Mouse (Mus musculus): ENCODE data around the gene Zmym2. TPM values are rescaled to one million over a fixed set of nuclear protein-coding genes. Genes with fewer than 3 reads are reported as not detected.
"Not testable (repeated sequence)": the region's sequence is repeated elsewhere in the genome, so short reads cannot be mapped to it uniquely, and the experiment has no call there.

Zmym2 gene
- 28.3 and 30.2 TPM in 2 replicates for polyA plus RNA-seq (2014; fragmentation: Nextera tagmentation; extraction: Ambion mirVana)

DNA sequence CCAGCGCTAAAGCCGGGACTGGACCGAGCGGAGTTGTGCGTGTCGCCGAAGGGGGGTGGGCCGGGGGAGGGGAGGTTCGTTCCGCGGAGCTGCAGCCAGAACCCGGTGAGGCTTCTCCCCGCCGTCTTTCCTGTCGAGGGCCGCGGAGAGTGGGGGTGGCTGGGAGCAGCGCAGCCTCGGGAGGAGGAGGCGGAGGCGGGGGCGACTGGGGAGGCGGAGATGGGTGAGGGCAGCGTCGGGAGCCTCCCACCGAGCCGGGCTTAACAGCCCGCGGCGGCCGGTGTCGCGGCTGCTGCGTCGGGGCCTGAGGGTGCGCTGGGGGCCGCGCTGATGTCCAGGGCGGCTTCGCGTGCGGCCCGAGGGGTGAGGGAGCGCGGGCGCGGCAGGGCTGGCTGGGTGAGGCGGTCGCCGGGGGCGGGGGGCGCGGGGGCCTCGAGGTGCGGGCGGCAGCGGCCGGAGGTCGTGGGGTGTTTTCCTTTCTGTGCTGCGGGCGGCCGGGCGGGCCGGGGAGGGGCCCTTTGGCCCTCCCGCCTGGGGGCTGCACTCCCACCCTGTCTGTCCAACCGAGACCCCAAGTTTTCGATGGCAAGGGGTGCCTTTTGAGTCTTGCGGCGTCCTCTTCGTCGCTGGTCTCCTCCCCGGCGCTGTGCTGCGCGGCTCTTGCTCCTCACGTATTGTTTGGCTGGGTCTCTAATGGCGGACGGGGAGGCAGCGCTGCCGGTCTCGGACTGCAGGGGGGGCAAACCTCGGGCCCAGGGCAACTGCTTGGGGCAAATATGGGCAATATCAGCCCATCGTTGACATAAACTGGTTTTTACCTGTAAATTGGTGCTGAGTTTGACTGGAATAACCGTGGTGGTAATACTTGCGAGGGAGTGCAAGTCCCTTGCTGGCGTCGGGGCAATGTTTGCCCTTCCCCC is at the start of gene Zmym2:
Gene Zmym2 (plus strand): TSS at position 60 of the 920 bp plus-strand sequence.
- ATAC-seq (ENCODE audit: insufficient number of reproducible peaks, insufficient read depth, low FRiP score, low read depth): not testable (repeated sequence)
- peak within 1 kb of the TSS; percentile 99 to 100 for H3K27ac ChIP-seq (replicated peaks in 1 of 2; ENCODE audit: control insufficient read depth in 1 of 2, insufficient read depth in 1 of 2, low read depth in 2 of 2, low read length in 2 of 2)
- WGBS: under 1% methylated on average over 33 of the region's 87 CpGs

DNA sequence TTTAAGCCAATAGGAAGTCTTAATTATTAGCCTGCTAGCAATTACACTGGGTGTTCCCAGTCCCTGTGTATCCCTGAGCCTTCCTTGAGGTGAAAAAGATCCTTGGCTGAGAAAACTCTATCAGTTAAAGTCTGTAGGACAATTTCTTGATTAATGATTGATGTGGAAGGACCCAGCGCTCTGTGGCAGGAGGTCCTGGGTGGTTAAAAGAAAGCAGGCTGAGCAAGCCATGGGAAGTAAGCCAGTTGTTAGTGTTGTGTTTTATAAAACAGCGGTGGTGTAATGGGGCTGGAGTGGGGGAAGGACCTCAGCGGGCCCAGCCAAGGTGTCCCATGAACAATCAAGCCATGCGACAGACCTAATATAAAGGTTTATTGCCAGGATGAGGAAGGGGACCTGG is 42.4 kb upstream of the Zmym2 start:
- no peak overlapping the region for H3K27ac ChIP-seq (replicated peaks in 1 of 2; ENCODE audit: control insufficient read depth in 1 of 2, insufficient read depth in 1 of 2, low read depth in 2 of 2, low read length in 2 of 2)
- H3K4me3 ChIP-seq (ENCODE audit: control insufficient read depth in 1 of 2, insufficient read depth in 1 of 2, low read depth in 1 of 2, low read length in 2 of 2): no peak overlapping the region
- H3K9ac ChIP-seq (ENCODE audit: low read length): no peak overlapping the region
- no peaks in the 10 kb centered on the region for H3K36me3 ChIP-seq (ENCODE audit: control insufficient read depth, insufficient read depth, low read length)
- ATAC-seq (ENCODE audit: insufficient number of reproducible peaks, insufficient read depth, low FRiP score, low read depth): no peak
- no peaks in the 10 kb centered on the region for H3K9me3 ChIP-seq (ENCODE audit: control insufficient read depth, low read length)
- no peaks in the 10 kb centered on the region for H3K4me1 ChIP-seq (ENCODE audit: control insufficient read depth in 2 of 2, insufficient read depth in 2 of 2, low read length in 2 of 2)
- no peak overlapping the region for H3K4me2 ChIP-seq (ENCODE audit: low read length)
- no peaks in the 10 kb centered on the region for H3K27me3 ChIP-seq (ENCODE audit: control insufficient read depth, insufficient read depth, low read length)
- 72% methylated on average over 4 of the region's 4 CpGs for WGBS

More for the DNA sequence above, at the start of gene Zmym2:
- not testable (repeated sequence) for H3K27me3 ChIP-seq (ENCODE audit: control insufficient read depth, insufficient read depth, low read length); H3K4me1 ChIP-seq (ENCODE audit: control insufficient read depth in 2 of 2, insufficient read depth in 2 of 2, low read length in 2 of 2); H3K9me3 ChIP-seq (ENCODE audit: control insufficient read depth, low read length)
- peak within 1 kb of the TSS; percentile 84 to 98 for H3K4me3 ChIP-seq (ENCODE audit: control insufficient read depth in 1 of 2, insufficient read depth in 1 of 2, low read depth in 1 of 2, low read length in 2 of 2)
- peak within 1 kb of the TSS; percentile 96 for H3K9ac ChIP-seq (ENCODE audit: low read length)
- peak within 1 kb of the TSS; percentile 85 for H3K4me2 ChIP-seq (ENCODE audit: low read length)
- peaks cover 28% of the 10 kb centered on the region for H3K36me3 ChIP-seq (ENCODE audit: control insufficient read depth, insufficient read depth, low read length)

DNA sequence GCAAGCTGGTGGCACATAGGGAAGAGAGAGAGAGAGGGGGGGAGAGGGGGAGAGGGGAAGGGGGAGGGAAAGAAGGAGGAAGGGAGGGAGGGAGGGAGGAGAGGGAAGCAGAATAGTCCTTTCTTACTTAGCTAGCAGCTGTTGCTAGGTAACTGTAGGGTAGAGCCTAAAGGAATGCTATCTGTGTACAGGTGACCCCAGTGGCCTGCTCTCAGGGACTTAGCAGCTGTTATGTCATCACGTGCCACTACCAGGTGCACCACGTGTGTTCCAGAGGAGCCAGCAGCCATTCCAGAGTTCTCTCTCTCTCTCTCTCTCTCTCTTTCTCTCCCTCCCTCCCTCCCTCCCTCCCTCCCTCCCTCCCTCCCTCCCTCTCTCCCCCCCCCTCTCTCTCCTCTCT is 41.9 kb upstream of the Zmym2 start:
- H3K36me3 ChIP-seq (ENCODE audit: control insufficient read depth, insufficient read depth, low read length): no peaks in the 10 kb centered on the region
- H3K4me2 ChIP-seq (ENCODE audit: low read length): no peak overlapping the region
- H3K27ac ChIP-seq (replicated peaks in 1 of 2; ENCODE audit: control insufficient read depth in 1 of 2, insufficient read depth in 1 of 2, low read depth in 2 of 2, low read length in 2 of 2): no peak overlapping the region
- H3K9ac ChIP-seq (ENCODE audit: low read length): no peak overlapping the region
- H3K27me3 ChIP-seq (ENCODE audit: control insufficient read depth, insufficient read depth, low read length): no peaks in the 10 kb centered on the region
- no peak for ATAC-seq (ENCODE audit: insufficient number of reproducible peaks, insufficient read depth, low FRiP score, low read depth)
- H3K4me1 ChIP-seq (ENCODE audit: control insufficient read depth in 2 of 2, insufficient read depth in 2 of 2, low read length in 2 of 2): no peaks in the 10 kb centered on the region
- H3K4me3 ChIP-seq (ENCODE audit: control insufficient read depth in 1 of 2, insufficient read depth in 1 of 2, low read depth in 1 of 2, low read length in 2 of 2): no peak overlapping the region
- no peaks in the 10 kb centered on the region for H3K9me3 ChIP-seq (ENCODE audit: control insufficient read depth, low read length)
- 25% methylated on average over 2 of the region's 2 CpGs for WGBS

DNA sequence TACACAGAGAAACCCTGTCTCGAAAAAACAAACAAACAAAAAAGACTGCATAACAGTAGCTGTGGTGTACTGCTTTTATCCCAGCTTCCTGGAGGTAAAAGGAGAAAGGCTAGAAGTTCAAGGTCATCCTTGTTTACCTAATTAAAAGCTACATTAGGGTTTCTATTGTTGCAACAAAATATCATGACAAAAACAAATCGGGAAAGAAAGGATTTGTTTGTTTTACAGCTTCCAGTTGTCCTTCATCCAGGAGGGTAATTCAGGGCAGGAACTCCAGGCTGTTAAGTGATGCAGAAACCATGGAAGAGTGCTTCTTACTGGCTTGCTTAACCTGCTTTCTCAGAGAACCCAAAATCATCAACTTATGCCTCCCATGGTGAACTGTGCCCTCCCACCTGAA is 38.1 kb upstream of the Zmym2 start:
- Histone ChIP-seq H3K4me2 (ENCODE audit: low read length) (no peak overlapping the region), H3K9me3 (ENCODE audit: control insufficient read depth, low read length) (peaks cover 5% of the 10 kb centered on the region; the same call in 1 of the 2 replicates), H3K27ac (replicated peaks in 1 of 2; ENCODE audit: control insufficient read depth in 1 of 2, insufficient read depth in 1 of 2, low read depth in 2 of 2, low read length in 2 of 2) (no peak overlapping the region), H3K4me3 (ENCODE audit: control insufficient read depth in 1 of 2, insufficient read depth in 1 of 2, low read depth in 1 of 2, low read length in 2 of 2) (no peak overlapping the region), H3K36me3 (ENCODE audit: control insufficient read depth, insufficient read depth, low read length) (no peaks in the 10 kb centered on the region), H3K9ac (ENCODE audit: low read length) (no peak overlapping the region), H3K27me3 (ENCODE audit: control insufficient read depth, insufficient read depth, low read length) (no peaks in the 10 kb centered on the region), H3K4me1 (ENCODE audit: control insufficient read depth in 2 of 2, insufficient read depth in 2 of 2, low read length in 2 of 2) (no peaks in the 10 kb centered on the region)
- no peak for ATAC-seq (ENCODE audit: insufficient number of reproducible peaks, insufficient read depth, low FRiP score, low read depth)
- 72% methylated on average over 2 of the region's 2 CpGs for WGBS

DNA sequence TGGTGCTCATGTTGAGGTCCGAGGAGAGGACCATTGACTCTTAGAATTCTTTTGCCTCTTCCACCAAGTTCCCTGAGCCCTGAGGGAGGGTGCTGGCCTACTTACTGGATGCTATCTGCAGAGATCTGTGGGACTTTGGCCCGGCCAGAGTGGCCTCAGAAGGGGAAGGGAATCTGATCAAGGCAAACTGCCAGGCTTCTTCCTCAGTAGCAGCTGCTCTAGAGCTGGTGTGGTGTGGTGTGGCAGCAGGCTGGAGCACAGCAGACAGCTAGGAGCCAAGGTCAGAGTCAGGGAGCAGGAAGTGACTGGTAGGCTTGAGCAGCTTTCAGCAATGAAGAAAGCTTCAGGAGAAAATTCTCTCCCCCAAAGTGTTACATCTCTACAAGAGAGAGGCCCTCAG is 36.8 kb upstream of the Zmym2 start:
- WGBS: 53% methylated on average over 2 of the region's 2 CpGs
- Histone ChIP-seq H3K36me3 (ENCODE audit: control insufficient read depth, insufficient read depth, low read length) (no peaks in the 10 kb centered on the region), H3K27ac (replicated peaks in 1 of 2; ENCODE audit: control insufficient read depth in 1 of 2, insufficient read depth in 1 of 2, low read depth in 2 of 2, low read length in 2 of 2) (no peak overlapping the region), H3K4me2 (ENCODE audit: low read length) (no peak overlapping the region), H3K4me3 (ENCODE audit: control insufficient read depth in 1 of 2, insufficient read depth in 1 of 2, low read depth in 1 of 2, low read length in 2 of 2) (no peak overlapping the region), H3K9ac (ENCODE audit: low read length) (no peak overlapping the region), H3K9me3 (ENCODE audit: control insufficient read depth, low read length) (peaks cover 18% of the 10 kb centered on the region), H3K4me1 (ENCODE audit: control insufficient read depth in 2 of 2, insufficient read depth in 2 of 2, low read length in 2 of 2) (no peaks in the 10 kb centered on the region), H3K27me3 (ENCODE audit: control insufficient read depth, insufficient read depth, low read length) (no peaks in the 10 kb centered on the region)
- ATAC-seq (ENCODE audit: insufficient number of reproducible peaks, insufficient read depth, low FRiP score, low read depth): no peak

DNA sequence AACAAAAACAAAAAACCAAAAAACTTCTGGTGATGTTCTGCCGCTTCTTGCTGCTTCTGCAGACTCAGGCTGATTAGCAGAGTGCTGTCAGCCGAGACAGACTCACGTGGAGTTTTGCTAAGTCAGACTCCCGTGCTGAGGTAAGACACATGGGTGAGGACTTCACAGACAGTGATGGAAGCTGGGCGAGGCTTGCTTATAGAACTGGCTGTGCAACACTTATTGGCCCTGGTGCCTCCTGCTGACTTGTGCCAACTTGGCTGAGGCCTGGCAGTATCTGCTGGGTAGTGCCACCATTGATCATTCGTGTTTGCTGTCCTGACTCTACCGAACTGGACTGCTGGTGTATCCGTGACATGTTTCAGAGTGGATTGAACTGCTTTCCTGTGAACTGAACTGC is 22.4 kb upstream of the Zmym2 start:
- 58% methylated on average over 8 of the region's 8 CpGs for WGBS
- no peak for ATAC-seq (ENCODE audit: insufficient number of reproducible peaks, insufficient read depth, low FRiP score, low read depth)
- H3K36me3 ChIP-seq (ENCODE audit: control insufficient read depth, insufficient read depth, low read length): no peaks in the 10 kb centered on the region

DNA sequence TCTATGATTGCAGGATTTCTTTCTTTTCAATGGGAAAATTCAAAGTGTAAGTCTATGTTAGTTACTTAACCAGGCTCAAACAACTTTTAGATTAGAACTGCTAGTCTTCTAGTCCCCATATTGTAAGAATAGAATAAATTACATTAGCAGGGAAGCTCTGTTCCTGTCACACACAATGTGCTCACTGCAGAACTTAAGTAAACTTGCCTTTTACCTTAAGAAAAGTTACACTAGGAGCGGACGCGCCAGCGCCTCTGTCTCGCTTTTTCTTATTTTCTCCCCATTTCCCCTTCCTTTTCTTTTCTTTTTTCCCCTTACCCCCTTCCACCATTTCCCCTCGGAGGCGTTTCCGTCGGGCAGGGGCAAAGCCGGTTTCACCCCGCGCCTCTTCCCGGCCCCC is 21.8 kb upstream of the Zmym2 start:
- 9% methylated on average over 13 of the region's 13 CpGs for WGBS
- no peak for ATAC-seq (ENCODE audit: insufficient number of reproducible peaks, insufficient read depth, low FRiP score, low read depth)
- H3K4me3 ChIP-seq (ENCODE audit: control insufficient read depth in 1 of 2, insufficient read depth in 1 of 2, low read depth in 1 of 2, low read length in 2 of 2): peak overlapping the region; percentile 39 to 41
- peak overlapping the region; percentile 74 for H3K4me2 ChIP-seq (ENCODE audit: low read length)
- H3K36me3 ChIP-seq (ENCODE audit: control insufficient read depth, insufficient read depth, low read length): no peaks in the 10 kb centered on the region
- H3K9ac ChIP-seq (ENCODE audit: low read length): peak overlapping the region; percentile 61
- H3K27me3 ChIP-seq (ENCODE audit: control insufficient read depth, insufficient read depth, low read length): peaks cover 14% of the 10 kb centered on the region
- H3K9me3 ChIP-seq (ENCODE audit: control insufficient read depth, low read length): no peaks in the 10 kb centered on the region
- H3K27ac ChIP-seq (replicated peaks in 1 of 2; ENCODE audit: control insufficient read depth in 1 of 2, insufficient read depth in 1 of 2, low read depth in 2 of 2, low read length in 2 of 2): no peak overlapping the region
- peaks cover 0 to 2% of the 10 kb centered on the region in 2 experiments; a peak in 1 of 4 replicates for H3K4me1 ChIP-seq (ENCODE audit: control insufficient read depth in 2 of 2, insufficient read depth in 2 of 2, low read length in 2 of 2)

More for the DNA sequence above, 22.4 kb upstream of the Zmym2 start:
- H3K4me3 ChIP-seq (ENCODE audit: control insufficient read depth in 1 of 2, insufficient read depth in 1 of 2, low read depth in 1 of 2, low read length in 2 of 2): no peak overlapping the region
- H3K27me3 ChIP-seq (ENCODE audit: control insufficient read depth, insufficient read depth, low read length): peaks cover 14% of the 10 kb centered on the region
- no peak overlapping the region for H3K9ac ChIP-seq (ENCODE audit: low read length)
- no peaks in the 10 kb centered on the region for H3K9me3 ChIP-seq (ENCODE audit: control insufficient read depth, low read length)
- H3K4me2 ChIP-seq (ENCODE audit: low read length): no peak overlapping the region
- no peak overlapping the region for H3K27ac ChIP-seq (replicated peaks in 1 of 2; ENCODE audit: control insufficient read depth in 1 of 2, insufficient read depth in 1 of 2, low read depth in 2 of 2, low read length in 2 of 2)
- H3K4me1 ChIP-seq (ENCODE audit: control insufficient read depth in 2 of 2, insufficient read depth in 2 of 2, low read length in 2 of 2): peaks cover 0 to 2% of the 10 kb centered on the region in 2 experiments; a peak in 1 of 4 replicates
